Mouse (Mus musculus): Measurements from ENCODE around the gene Cx3cr1.
A peak's percentile ranks its signal among the peaks of the same experiment; 100 is the strongest.
"Not testable (repeated sequence)": the region's sequence is repeated elsewhere in the genome, so short reads cannot be mapped to it uniquely, and the experiment has no call there.

The Cx3cr1 gene

GRCm38 (mm10) chr9:120027401-120028151 is 42.1 kb downstream of the Cx3cr1 start:
- DNase-seq (ENCODE audit: low spot score in 2 of 2), result no peak

GRCm38 (mm10) chr9:120024625-120025024 is 45.1 kb downstream of the Cx3cr1 start:
- no peak for DNase-seq (ENCODE audit: low spot score in 2 of 2)

GRCm38 (mm10) chr9:120024171-120024570 is 45.5 kb downstream of the Cx3cr1 start:
- no peak for DNase-seq (ENCODE audit: low spot score in 2 of 2)

- no peak for DNase-seq (ENCODE audit: low spot score in 2 of 2)
Observed at GRCm38 (mm10) chr9:120023086-120023811, 46.4 kb downstream of the Cx3cr1 start, which contains the start of gene Xirp1. TSS of gene Xirp1 (minus strand) at chr9:120023598.

GRCm38 (mm10) chr9:120021164-120021563 is 48.5 kb downstream of the Cx3cr1 start:
- no peak for DNase-seq (ENCODE audit: low spot score in 2 of 2)

- peak; percentile 41 to 56 for DNase-seq (ENCODE audit: low spot score in 2 of 2)
Observed at GRCm38 (mm10) chr9:120020285-120020890, 49.3 kb downstream of the Cx3cr1 start.

GRCm38 (mm10) chr9:120016956-120017355 is 52.7 kb downstream of the Cx3cr1 start:
- no peak for DNase-seq (ENCODE audit: low spot score in 2 of 2)

GRCm38 (mm10) chr9:120014828-120015227 is 54.9 kb downstream of the Cx3cr1 start:
- no peak for DNase-seq (ENCODE audit: low spot score in 2 of 2)

GRCm38 (mm10) chr9:120013251-120013820 is 56.3 kb downstream of the Cx3cr1 start:
- DNase-seq (ENCODE audit: low spot score in 2 of 2), result no peak

GRCm38 (mm10) chr9:120012781-120013180 is 56.9 kb downstream of the Cx3cr1 start:
- peak in 1 of 2 experiments; percentile 43 for DNase-seq (ENCODE audit: low spot score in 2 of 2)

GRCm38 (mm10) chr9:120012161-120012560 is 57.5 kb downstream of the Cx3cr1 start:
- not testable (repeated sequence) for DNase-seq (ENCODE audit: low spot score in 2 of 2)

GRCm38 (mm10) chr9:120011533-120011932 is 58.1 kb downstream of the Cx3cr1 start:
- DNase-seq (ENCODE audit: low spot score in 2 of 2), result peak; percentile 52 to 70

- peak; percentile 96 to 97 for DNase-seq (ENCODE audit: low spot score in 2 of 2)
Observed at GRCm38 (mm10) chr9:120010781-120011511, 58.7 kb downstream of the Cx3cr1 start.

- no peak for DNase-seq (ENCODE audit: low spot score in 2 of 2)
Observed at GRCm38 (mm10) chr9:120009871-120010270, 59.8 kb downstream of the Cx3cr1 start.

- no peak for DNase-seq (ENCODE audit: low spot score in 2 of 2)
Observed at GRCm38 (mm10) chr9:120009226-120009841, 60.3 kb downstream of the Cx3cr1 start.

- DNase-seq (ENCODE audit: low spot score in 2 of 2), result no peak
Observed at GRCm38 (mm10) chr9:120007833-120008232, 61.8 kb downstream of the Cx3cr1 start.

GRCm38 (mm10) chr9:120005936-120006335 is 63.7 kb downstream of the Cx3cr1 start:
- DNase-seq (ENCODE audit: low spot score in 2 of 2), result no peak

- DNase-seq (ENCODE audit: low spot score in 2 of 2), result no peak
Observed at GRCm38 (mm10) chr9:120002893-120003292, 66.8 kb downstream of the Cx3cr1 start.

GRCm38 (mm10) chr9:120001945-120002725 is 67.5 kb downstream of the Cx3cr1 start:
- peak; percentile 59 to 76 for DNase-seq (ENCODE audit: low spot score in 2 of 2)

GRCm38 (mm10) chr9:120000761-120001160 is 68.9 kb downstream of the Cx3cr1 start:
- no peak for DNase-seq (ENCODE audit: low spot score in 2 of 2)

Measured in right cerebral cortex, postnatal 36 days (tissue).